Mouse (Mus musculus): ENCODE results near the gene Mybphl. TPM values are rescaled to one million over a fixed set of nuclear protein-coding genes. Genes with fewer than 3 reads are reported as not detected.

Mybphl gene
- polyA plus RNA-seq, 1 experiment from 2014 or later = 0.13 TPM

GRCm38 (mm10) chr3:108341040-108341439 is 23.7 kb upstream of the Mybphl start:
- ATAC-seq (ENCODE audit: insufficient number of reproducible peaks, insufficient read depth, low FRiP score, low TSS enrichment) = no peak
- no peak overlapping the region for H3K27ac ChIP-seq
- no peaks in the 10 kb centered on the region for H3K9me3 ChIP-seq
- H3K36me3 ChIP-seq = peaks cover 65% of the 10 kb centered on the region
- no peaks in the 10 kb centered on the region for H3K4me1 ChIP-seq
- WGBS = 66% methylated on average over 2 of the region's 2 CpGs
- H3K4me3 ChIP-seq = no peak overlapping the region
- no peaks in the 10 kb centered on the region for H3K27me3 ChIP-seq
- H3K4me2 ChIP-seq (replicated peaks) = no peak overlapping the region
- H3K9ac ChIP-seq = no peak overlapping the region

- Histone ChIP-seq H3K36me3 (peaks cover 64% of the 10 kb centered on the region), H3K9ac (no peak overlapping the region), H3K27me3 (no peaks in the 10 kb centered on the region), H3K27ac (no peak overlapping the region), H3K9me3 (no peaks in the 10 kb centered on the region), H3K4me3 (no peak overlapping the region), H3K4me1 (no peaks in the 10 kb centered on the region), H3K4me2 (replicated peaks) (no peak overlapping the region)
- WGBS = 71% methylated on average over 7 of the region's 7 CpGs
- ATAC-seq (ENCODE audit: insufficient number of reproducible peaks, insufficient read depth, low FRiP score, low TSS enrichment) = no peak
These were observed 22.5 kb upstream of the Mybphl start for GRCm38 (mm10) chr3:108342185-108342584.

- H3K27ac ChIP-seq = no peak overlapping the region
- H3K27me3 ChIP-seq = no peaks in the 10 kb centered on the region
- H3K4me2 ChIP-seq (replicated peaks) = no peak overlapping the region
- ATAC-seq (ENCODE audit: insufficient number of reproducible peaks, insufficient read depth, low FRiP score, low TSS enrichment) = no peak
- H3K4me1 ChIP-seq = no peaks in the 10 kb centered on the region
- WGBS = 86% methylated on average over 7 of the region's 7 CpGs
- no peak overlapping the region for H3K9ac ChIP-seq
- H3K4me3 ChIP-seq = no peak overlapping the region
- peaks cover 63% of the 10 kb centered on the region for H3K36me3 ChIP-seq
- no peaks in the 10 kb centered on the region for H3K9me3 ChIP-seq
These were observed 18.9 kb upstream of the Mybphl start for GRCm38 (mm10) chr3:108345855-108346254.

- WGBS = 83% methylated on average over 9 of the region's 9 CpGs
- Histone ChIP-seq H3K27ac (no peak overlapping the region), H3K36me3 (peaks cover 60% of the 10 kb centered on the region), H3K27me3 (no peaks in the 10 kb centered on the region), H3K9ac (no peak overlapping the region), H3K4me2 (replicated peaks) (no peak overlapping the region), H3K4me1 (no peaks in the 10 kb centered on the region), H3K9me3 (no peaks in the 10 kb centered on the region), H3K4me3 (no peak overlapping the region)
- no peak for ATAC-seq (ENCODE audit: insufficient number of reproducible peaks, insufficient read depth, low FRiP score, low TSS enrichment)
These were observed 16.3 kb upstream of the Mybphl start for GRCm38 (mm10) chr3:108348376-108348775.

GRCm38 (mm10) chr3:108355245-108355644 is 9.5 kb upstream of the Mybphl start:
- no peak overlapping the region for H3K27ac ChIP-seq
- H3K9ac ChIP-seq = no peak overlapping the region
- no peaks in the 10 kb centered on the region for H3K4me1 ChIP-seq
- 86% methylated on average over 3 of the region's 3 CpGs for WGBS
- H3K4me3 ChIP-seq = no peak overlapping the region
- H3K36me3 ChIP-seq = peaks cover 61% of the 10 kb centered on the region
- no peak for ATAC-seq (ENCODE audit: insufficient number of reproducible peaks, insufficient read depth, low FRiP score, low TSS enrichment)
- H3K4me2 ChIP-seq (replicated peaks) = no peak overlapping the region
- H3K27me3 ChIP-seq = no peaks in the 10 kb centered on the region
- H3K9me3 ChIP-seq = no peaks in the 10 kb centered on the region

- H3K36me3 ChIP-seq = peaks cover 53% of the 10 kb centered on the region
- H3K4me2 ChIP-seq (replicated peaks) = no peak overlapping the region
- no peak for ATAC-seq (ENCODE audit: insufficient number of reproducible peaks, insufficient read depth, low FRiP score, low TSS enrichment)
- H3K9me3 ChIP-seq = no peaks in the 10 kb centered on the region
- no peak overlapping the region for H3K9ac ChIP-seq
- peaks cover 15% of the 10 kb centered on the region for H3K4me1 ChIP-seq
- no peaks in the 10 kb centered on the region for H3K27me3 ChIP-seq
- WGBS = 78% methylated on average over 10 of the region's 10 CpGs
- no peak overlapping the region for H3K4me3 ChIP-seq
- no peak overlapping the region for H3K27ac ChIP-seq
These were observed 7.7 kb upstream of the Mybphl start for GRCm38 (mm10) chr3:108357051-108357450.

- WGBS = 81% methylated on average over 6 of the region's 6 CpGs
- no peak overlapping the region for H3K4me3 ChIP-seq
- no peak overlapping the region for H3K27ac ChIP-seq
- no peaks in the 10 kb centered on the region for H3K27me3 ChIP-seq
- no peak for ATAC-seq (ENCODE audit: insufficient number of reproducible peaks, insufficient read depth, low FRiP score, low TSS enrichment)
- no peaks in the 10 kb centered on the region for H3K9me3 ChIP-seq
- peaks cover 15% of the 10 kb centered on the region for H3K4me1 ChIP-seq
- H3K9ac ChIP-seq = no peak overlapping the region
- peaks cover 43% of the 10 kb centered on the region for H3K36me3 ChIP-seq
- no peak overlapping the region for H3K4me2 ChIP-seq (replicated peaks)
These were observed 6.3 kb upstream of the Mybphl start for GRCm38 (mm10) chr3:108358445-108358844.

- Histone ChIP-seq H3K27me3 (no peaks in the 10 kb centered on the region), H3K4me3 (no peak overlapping the region), H3K4me2 (replicated peaks) (0 out of 2 replicates have a peak overlapping the region, but pooled peaks have one; percentile 29), H3K9me3 (no peaks in the 10 kb centered on the region), H3K27ac (peak overlapping the region; percentile 67), H3K36me3 (peaks cover 19% of the 10 kb centered on the region), H3K4me1 (peaks cover 15% of the 10 kb centered on the region), H3K9ac (no peak overlapping the region)
- no peak for ATAC-seq (ENCODE audit: insufficient number of reproducible peaks, insufficient read depth, low FRiP score, low TSS enrichment)
- WGBS = 8% methylated on average over 7 of the region's 7 CpGs
These were observed 3.8 kb upstream of the Mybphl start for GRCm38 (mm10) chr3:108360894-108361293.

- Histone ChIP-seq H3K4me2 (replicated peaks) (no peak overlapping the region), H3K4me3 (no peak overlapping the region), H3K4me1 (peaks cover 15% of the 10 kb centered on the region), H3K36me3 (no peaks in the 10 kb centered on the region), H3K27me3 (no peaks in the 10 kb centered on the region), H3K27ac (no peak overlapping the region), H3K9me3 (no peaks in the 10 kb centered on the region), H3K9ac (no peak overlapping the region)
- ATAC-seq (ENCODE audit: insufficient number of reproducible peaks, insufficient read depth, low FRiP score, low TSS enrichment) = no peak
- WGBS = 75% methylated on average over 3 of the region's 3 CpGs
These were observed 1.1 kb upstream of the Mybphl start for GRCm38 (mm10) chr3:108363626-108364025.

- Histone ChIP-seq H3K4me3 (no peak overlapping the region), H3K27ac (no peak overlapping the region), H3K4me1 (no peaks in the 10 kb centered on the region), H3K9me3 (no peaks in the 10 kb centered on the region), H3K9ac (no peak overlapping the region), H3K36me3 (no peaks in the 10 kb centered on the region), H3K4me2 (replicated peaks) (no peak overlapping the region), H3K27me3 (no peaks in the 10 kb centered on the region)
- ATAC-seq (ENCODE audit: insufficient number of reproducible peaks, insufficient read depth, low FRiP score, low TSS enrichment) = no peak
- WGBS = 64% methylated on average over 9 of the region's 9 CpGs
These were observed 2.5 kb downstream of the Mybphl start for GRCm38 (mm10) chr3:108367173-108367572.

GRCm38 (mm10) chr3:108367828-108368227 is 3.1 kb downstream of the Mybphl start:
- 83% methylated on average over 3 of the region's 3 CpGs for WGBS
- Histone ChIP-seq H3K4me1 (no peaks in the 10 kb centered on the region), H3K36me3 (no peaks in the 10 kb centered on the region), H3K4me2 (replicated peaks) (no peak overlapping the region), H3K9me3 (no peaks in the 10 kb centered on the region), H3K27me3 (no peaks in the 10 kb centered on the region), H3K4me3 (no peak overlapping the region), H3K27ac (no peak overlapping the region), H3K9ac (no peak overlapping the region)
- no peak for ATAC-seq (ENCODE audit: insufficient number of reproducible peaks, insufficient read depth, low FRiP score, low TSS enrichment)

GRCm38 (mm10) chr3:108368721-108369120 is 4.0 kb downstream of the Mybphl start:
- no peaks in the 10 kb centered on the region for H3K36me3 ChIP-seq
- H3K4me3 ChIP-seq = no peak overlapping the region
- H3K9me3 ChIP-seq = no peaks in the 10 kb centered on the region
- H3K4me2 ChIP-seq (replicated peaks) = no peak overlapping the region
- H3K27ac ChIP-seq = no peak overlapping the region
- no peak overlapping the region for H3K9ac ChIP-seq
- no peaks in the 10 kb centered on the region for H3K27me3 ChIP-seq
- ATAC-seq (ENCODE audit: insufficient number of reproducible peaks, insufficient read depth, low FRiP score, low TSS enrichment) = no peak
- WGBS = 88% methylated on average over 5 of the region's 5 CpGs
- H3K4me1 ChIP-seq = no peaks in the 10 kb centered on the region

- 45% methylated on average over 3 of the region's 3 CpGs for WGBS
- Histone ChIP-seq H3K36me3 (no peaks in the 10 kb centered on the region), H3K9me3 (no peaks in the 10 kb centered on the region), H3K4me2 (replicated peaks) (no peak overlapping the region), H3K9ac (no peak overlapping the region), H3K4me1 (no peaks in the 10 kb centered on the region), H3K27ac (no peak overlapping the region), H3K4me3 (no peak overlapping the region), H3K27me3 (no peaks in the 10 kb centered on the region)
- no peak for ATAC-seq (ENCODE audit: insufficient number of reproducible peaks, insufficient read depth, low FRiP score, low TSS enrichment)
These were observed 7.6 kb downstream of the Mybphl start for GRCm38 (mm10) chr3:108372274-108372673.

All from embryonic facial prominence, embryonic 12.5 days (tissue).